Mouse (Mus musculus) cortical plate, adult 2 months (tissue): ENCODE data around the gene Cfi.

Experiments used
- CTCF ChIP-seq: fragments of 200-500 bp; IDR thresholded peaks from 2 replicates; pipeline ENCODE4 v1.5.1; 2011; ENCODE audit warnings: mild to moderate bottlenecking, control low read depth, low read length; ENCODE audit not compliant: insufficient read depth; ENCODE audit errors: extremely low read depth
- POLR2A ChIP-seq: fragments of 200-500 bp; IDR thresholded peaks from 2 replicates; pipeline ENCODE4 v1.6.1; 2011; ENCODE audit warnings: mild to moderate bottlenecking, low read length, control low read depth; ENCODE audit not compliant: insufficient read depth; ENCODE audit errors: extremely low read depth

DNA sequence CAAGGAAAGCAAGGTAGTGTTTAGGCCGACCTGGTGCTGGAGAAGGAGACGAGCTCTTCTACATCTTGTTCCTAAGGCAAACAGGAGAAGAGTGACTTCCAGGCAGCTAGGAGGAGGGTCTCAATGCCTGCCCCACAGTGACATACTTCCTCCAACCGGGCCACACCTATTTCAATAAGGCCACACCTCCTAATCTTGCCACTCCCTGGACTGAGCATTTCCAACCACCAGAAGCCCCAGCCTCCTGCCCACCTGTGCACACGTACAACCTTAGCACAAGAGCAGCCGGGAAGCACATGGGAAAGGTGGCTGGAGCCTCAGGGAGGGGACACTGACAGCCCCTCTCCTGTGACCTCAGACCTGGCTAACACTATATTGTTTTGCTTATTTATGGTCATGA lies 56.3 kb downstream of the Cfi start:
- TF ChIP-seq CTCF, result no peak
- TF ChIP-seq POLR2A, result no peak
